9 mouse cellular contexts compared by ENCODE assay signal in genomic region chr3:108081681-108082080, GRCm38 (mm10). TPM values are rescaled to one million over a fixed set of nuclear protein-coding genes. Genes with fewer than 3 reads are reported as not detected.
DNase-seq lines count a peak whose midpoint lies in the region; ATAC-seq and TF ChIP-seq lines count a peak whose summit lies in the region.
"Had no signal": no experiment of that assay in that cellular context is flagged by ENCODE, and none has a peak within 500 bp of the region (broad histone marks: within the 10 kb centered on the region; RNA-seq: fewer than 3 reads in every experiment).

No protein-coding gene starts in this region.

- peak overlapping the region; percentile 32; the same call in 1 of the 2 replicates for H3K27ac ChIP-seq in intestine, embryonic 15.5 days
- no peak overlapping the region for H3K27ac ChIP-seq in intestine, embryonic 16.5 days (ENCODE audit: low read length)
- peak overlapping the region; percentile 54 for H3K27ac ChIP-seq in limb, embryonic 12.5 days
- no peak overlapping the region for H3K27ac ChIP-seq in neural tube, embryonic 13.5 days (replicated peaks)
- H3K27ac ChIP-seq in thymus, adult 2 months (ENCODE audit: control insufficient read depth, insufficient read depth, low read length): no peak overlapping the region
- no peak overlapping the region for H3K27ac ChIP-seq in kidney, embryonic 14.5 days (ENCODE audit: low read depth, low read length)

- no peak overlapping the region for H3K4me3 ChIP-seq in intestine, embryonic 15.5 days (replicated peaks)
- H3K4me3 ChIP-seq in intestine, embryonic 16.5 days (ENCODE audit: low read length): no peak overlapping the region
- H3K4me3 ChIP-seq in limb, embryonic 12.5 days (replicated peaks): peak overlapping the region; percentile 19
- H3K4me3 ChIP-seq in neural tube, embryonic 13.5 days: no peak overlapping the region
- H3K4me3 ChIP-seq in thymus, adult 2 months (ENCODE audit: control insufficient read depth, insufficient read depth, low read length): no peak overlapping the region
- H3K4me3 ChIP-seq in kidney, embryonic 14.5 days (ENCODE audit: low read length): no peak overlapping the region

- peak; percentile 25 for DNase-seq in adrenal gland, adult 2 months
- no peak for DNase-seq in adrenal gland, postnatal 25 days
- DNase-seq in thymus, adult 2 months: no peak

- H3K9ac ChIP-seq in intestine, embryonic 15.5 days: peak overlapping the region; percentile 17; the same call in 1 of the 2 replicates
- H3K9ac ChIP-seq in intestine, embryonic 16.5 days (ENCODE audit: low read depth, low read length): no peak overlapping the region
- peak overlapping the region; percentile 48; the same call in 1 of the 2 replicates for H3K9ac ChIP-seq in limb, embryonic 12.5 days (replicated peaks)
- 0 out of 2 replicates have a peak overlapping the region, but pooled peaks have one; percentile 49 for H3K9ac ChIP-seq in neural tube, embryonic 13.5 days
- H3K9ac ChIP-seq in kidney, embryonic 14.5 days (ENCODE audit: low read depth, low read length): no peak overlapping the region

- 63% methylated on average over 4 of the region's 4 CpGs for WGBS in intestine, embryonic 15.5 days
- 67% methylated on average over 4 of the region's 4 CpGs for WGBS in intestine, embryonic 16.5 days
- 59% methylated on average over 4 of the region's 4 CpGs for WGBS in limb, embryonic 12.5 days
- 68% methylated on average over 4 of the region's 4 CpGs for WGBS in neural tube, embryonic 13.5 days
- WGBS in thymus, adult 2 months: 96% methylated on average over 4 of the region's 4 CpGs
- 68% methylated on average over 4 of the region's 4 CpGs for WGBS in kidney, embryonic 14.5 days

- H3K9me3 ChIP-seq in intestine, embryonic 15.5 days: no peaks in the 10 kb centered on the region
- no peaks in the 10 kb centered on the region for H3K9me3 ChIP-seq in intestine, embryonic 16.5 days (ENCODE audit: control insufficient read depth, low read length)
- H3K9me3 ChIP-seq in limb, embryonic 12.5 days: no peaks in the 10 kb centered on the region
- no peaks in the 10 kb centered on the region for H3K9me3 ChIP-seq in neural tube, embryonic 13.5 days
- no peaks in the 10 kb centered on the region for H3K9me3 ChIP-seq in kidney, embryonic 14.5 days (ENCODE audit: control insufficient read depth, low read length)

- TF ChIP-seq CTCF in thymus, adult 2 months (IDR thresholded peaks at IDR 0.05; ENCODE audit: borderline replicate concordance, control insufficient read depth, extremely low read depth, insufficient read depth, low read length, poor library complexity): no peak

- no peak for ATAC-seq in intestine, embryonic 15.5 days
- no peak for ATAC-seq in intestine, embryonic 16.5 days
- no peak for ATAC-seq in limb, embryonic 12.5 days (ENCODE audit: insufficient number of reproducible peaks, insufficient read depth, low FRiP score, low TSS enrichment, low read depth)
- no peak for ATAC-seq in neural tube, embryonic 13.5 days (ENCODE audit: low read depth)
- ATAC-seq in kidney, embryonic 14.5 days (ENCODE audit: low FRiP score, low TSS enrichment): no peak

- H3K36me3 ChIP-seq in intestine, embryonic 15.5 days: peaks cover 24% of the 10 kb centered on the region
- peaks cover 7% of the 10 kb centered on the region for H3K36me3 ChIP-seq in intestine, embryonic 16.5 days (ENCODE audit: control insufficient read depth, insufficient read depth, low read length)
- peaks cover 40% of the 10 kb centered on the region for H3K36me3 ChIP-seq in limb, embryonic 12.5 days
- peaks cover 36% of the 10 kb centered on the region for H3K36me3 ChIP-seq in neural tube, embryonic 13.5 days
- H3K36me3 ChIP-seq in thymus, adult 2 months (ENCODE audit: control insufficient read depth, insufficient read depth, low read length): peaks cover 5% of the 10 kb centered on the region
- H3K36me3 ChIP-seq in kidney, embryonic 14.5 days (ENCODE audit: control insufficient read depth, insufficient read depth, low read length): peaks cover 43% of the 10 kb centered on the region

- no peaks in the 10 kb centered on the region for H3K27me3 ChIP-seq in intestine, embryonic 15.5 days (replicated peaks)
- H3K27me3 ChIP-seq in intestine, embryonic 16.5 days (replicated peaks; ENCODE audit: control insufficient read depth, insufficient read depth, low read length): no peaks in the 10 kb centered on the region
- H3K27me3 ChIP-seq in limb, embryonic 12.5 days: no peaks in the 10 kb centered on the region
- H3K27me3 ChIP-seq in neural tube, embryonic 13.5 days: no peaks in the 10 kb centered on the region
- H3K27me3 ChIP-seq in thymus, adult 2 months (ENCODE audit: control insufficient read depth, insufficient read depth, low read length): no peaks in the 10 kb centered on the region
- H3K27me3 ChIP-seq in kidney, embryonic 14.5 days (ENCODE audit: control insufficient read depth, insufficient read depth, low read length): no peaks in the 10 kb centered on the region

- no peak for TF ChIP-seq POLR2A in thymus, adult 2 months (IDR thresholded peaks at IDR 0.05; ENCODE audit: control insufficient read depth, extremely low read depth, insufficient read depth, low read length, poor library complexity)

- H3K4me1 ChIP-seq in intestine, embryonic 15.5 days (replicated peaks): peaks cover 39% of the 10 kb centered on the region
- peaks cover 29% of the 10 kb centered on the region for H3K4me1 ChIP-seq in intestine, embryonic 16.5 days (ENCODE audit: control insufficient read depth, insufficient read depth, low read length)
- H3K4me1 ChIP-seq in limb, embryonic 12.5 days (replicated peaks): peaks cover 42% of the 10 kb centered on the region
- H3K4me1 ChIP-seq in neural tube, embryonic 13.5 days (replicated peaks): peaks cover 54% of the 10 kb centered on the region
- peaks cover 17% of the 10 kb centered on the region for H3K4me1 ChIP-seq in thymus, adult 2 months (replicated peaks; ENCODE audit: control insufficient read depth, insufficient read depth, low read length)
- peaks cover 29% of the 10 kb centered on the region for H3K4me1 ChIP-seq in kidney, embryonic 14.5 days (ENCODE audit: control insufficient read depth, insufficient read depth, low read length)

- H3K4me2 ChIP-seq in intestine, embryonic 15.5 days (replicated peaks): 0 out of 2 replicates have a peak overlapping the region, but pooled peaks have one; percentile 24
- H3K4me2 ChIP-seq in intestine, embryonic 16.5 days (ENCODE audit: low read depth, low read length): no peak overlapping the region
- H3K4me2 ChIP-seq in limb, embryonic 12.5 days: peak overlapping the region; percentile 33
- peak overlapping the region; percentile 30; the same call in 1 of the 2 replicates for H3K4me2 ChIP-seq in neural tube, embryonic 13.5 days
- no peak overlapping the region for H3K4me2 ChIP-seq in kidney, embryonic 14.5 days (replicated peaks; ENCODE audit: low read depth, low read length)

RNA-seq across cellular contexts. Expression of gene Ampd2, which starts 4.8 kb away (rescaled TPM):
- 100 to 1,000 TPM; 121 to 151 TPM for total RNA-seq in adrenal gland, adult 2 months (2021)
- 721 and 995 TPM in 2 replicates for polyA plus RNA-seq in adrenal gland, adult 2 months (2012; rRNA removed)
- total RNA-seq in adrenal gland, postnatal 25 days (2021): 178 and 283 TPM in 2 replicates
- polyA plus RNA-seq in intestine, embryonic 15.5 days (2015; fragmentation: Nextera tagmentation; extraction: Ambion mirVana): 49.9 and 53.6 TPM in 2 replicates
- 46.9 and 48.9 TPM in 2 replicates for polyA plus RNA-seq in intestine, embryonic 16.5 days (2015; fragmentation: Nextera tagmentation; extraction: Ambion mirVana)
- polyA plus RNA-seq in limb, embryonic 12.5 days (2016; fragmentation: Nextera tagmentation; extraction: Ambion mirVana): 51.5 and 51.7 TPM in 2 replicates
- polyA plus RNA-seq in neural tube, embryonic 13.5 days (2015; fragmentation: Nextera tagmentation; extraction: Ambion mirVana): 56.3 and 56.7 TPM in 2 replicates
- 159 and 177 TPM in 2 replicates for polyA plus RNA-seq in thymus, adult 2 months (2012; rRNA removed)
- polyA plus RNA-seq in kidney, embryonic 14.5 days (2014; fragmentation: Nextera tagmentation; extraction: Ambion mirVana): 36.8 and 43.4 TPM in 2 replicates

RNA-seq across cellular contexts. Expression of gene Gnat2, which starts 10.9 kb away (rescaled TPM):
- total RNA-seq in adrenal gland, adult 2 months (2021): 10 to 100 TPM; 12.3 to 13.1 TPM
- polyA plus RNA-seq in adrenal gland, adult 2 months (2012; rRNA removed): 7.9 and 10.1 TPM in 2 replicates
- 13.2 and 13.4 TPM in 2 replicates for total RNA-seq in adrenal gland, postnatal 25 days (2021)
- polyA plus RNA-seq in intestine, embryonic 15.5 days (2015; fragmentation: Nextera tagmentation; extraction: Ambion mirVana): 1.9 and 2.8 TPM in 2 replicates
- 1.9 and 2.7 TPM in 2 replicates for polyA plus RNA-seq in intestine, embryonic 16.5 days (2015; fragmentation: Nextera tagmentation; extraction: Ambion mirVana)
- polyA plus RNA-seq in limb, embryonic 12.5 days (2016; fragmentation: Nextera tagmentation; extraction: Ambion mirVana): 0.55 and 0.69 TPM in 2 replicates
- polyA plus RNA-seq in neural tube, embryonic 13.5 days (2015; fragmentation: Nextera tagmentation; extraction: Ambion mirVana): 0.08 and 0.36 TPM in 2 replicates
- polyA plus RNA-seq in thymus, adult 2 months (2012; rRNA removed): 0.27 and 0.32 TPM in 2 replicates
- 1.5 and 2.1 TPM in 2 replicates for polyA plus RNA-seq in kidney, embryonic 14.5 days (2014; fragmentation: Nextera tagmentation; extraction: Ambion mirVana)
- total RNA-seq: layer of hippocampus, postnatal 10 days had no signal

RNA-seq across cellular contexts. Expression of gene Gstm4, which starts 37.0 kb away (rescaled TPM):
- 10 to 100 TPM; 16.8 to 19.7 TPM for total RNA-seq in adrenal gland, adult 2 months (2021)
- 13.4 and 14.8 TPM in 2 replicates for polyA plus RNA-seq in adrenal gland, adult 2 months (2012; rRNA removed)
- total RNA-seq in adrenal gland, postnatal 25 days (2021): 13.2 and 17.1 TPM in 2 replicates
- 33.0 and 33.9 TPM in 2 replicates for polyA plus RNA-seq in intestine, embryonic 15.5 days (2015; fragmentation: Nextera tagmentation; extraction: Ambion mirVana)
- polyA plus RNA-seq in intestine, embryonic 16.5 days (2015; fragmentation: Nextera tagmentation; extraction: Ambion mirVana): 47.9 and 49.2 TPM in 2 replicates
- polyA plus RNA-seq in limb, embryonic 12.5 days (2016; fragmentation: Nextera tagmentation; extraction: Ambion mirVana): 16.3 and 17.4 TPM in 2 replicates
- polyA plus RNA-seq in neural tube, embryonic 13.5 days (2015; fragmentation: Nextera tagmentation; extraction: Ambion mirVana): 13.9 and 15.5 TPM in 2 replicates
- 7.9 and 9.7 TPM in 2 replicates for polyA plus RNA-seq in thymus, adult 2 months (2012; rRNA removed)
- polyA plus RNA-seq in kidney, embryonic 14.5 days (2014; fragmentation: Nextera tagmentation; extraction: Ambion mirVana): 17.2 and 18.4 TPM in 2 replicates

Comparison
In these comparisons a context has a peak if more than half of its experiments do, and no peak if none do; other contexts are left out.
1. H3K27ac ChIP-seq: peak in intestine, embryonic 15.5 days (single experiment) and limb, embryonic 12.5 days (single experiment); none in intestine, embryonic 16.5 days (single experiment), neural tube, embryonic 13.5 days (single experiment), thymus, adult 2 months (single experiment) and kidney, embryonic 14.5 days (single experiment).
2. H3K4me2 ChIP-seq: peak in intestine, embryonic 15.5 days (single experiment), limb, embryonic 12.5 days (single experiment) and neural tube, embryonic 13.5 days (single experiment); none in intestine, embryonic 16.5 days (single experiment) and kidney, embryonic 14.5 days (single experiment).
3. H3K9ac ChIP-seq: peak in intestine, embryonic 15.5 days (single experiment), limb, embryonic 12.5 days (single experiment) and neural tube, embryonic 13.5 days (single experiment); none in intestine, embryonic 16.5 days (single experiment) and kidney, embryonic 14.5 days (single experiment).